Mouse (Mus musculus): ENCODE measurements around the gene Hes1. TPM values are rescaled to one million over a fixed set of nuclear protein-coding genes. Genes with fewer than 3 reads are reported as not detected.

The Hes1 gene
- 88.5 and 106 TPM in 2 replicates for polyA plus RNA-seq (2011; ENCODE audit: insufficient read length, low read depth, missing spikeins)

DNA sequence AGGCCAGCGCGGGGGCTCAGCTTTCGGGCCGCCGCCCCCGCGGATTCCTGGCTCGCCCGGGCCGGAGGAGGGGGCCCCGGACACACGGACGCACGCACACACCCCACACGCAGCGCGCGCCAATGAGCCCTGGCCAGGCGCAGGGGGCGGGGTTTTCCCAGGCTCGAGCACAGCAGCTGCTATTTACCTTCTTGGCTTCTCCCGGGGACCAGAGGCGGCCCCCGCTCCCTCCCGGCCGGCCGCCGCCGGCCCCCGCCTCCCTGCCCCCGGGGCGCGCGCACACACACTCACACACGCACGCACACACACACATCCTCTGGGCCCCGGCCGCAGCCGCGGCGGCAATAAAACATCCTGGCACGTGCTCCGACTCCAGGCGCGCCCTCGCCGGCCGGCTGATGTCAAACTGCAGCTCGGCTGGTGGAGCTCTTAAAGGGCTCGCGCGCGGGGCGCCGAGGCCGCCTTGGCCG, at the start of gene Hes1:
Gene Hes1 (plus strand): TSS at position 401 of the 470 bp plus-strand sequence.
- peak within 1 kb of the TSS; percentile 65 for H3K4me3 ChIP-seq (ENCODE audit: insufficient read depth, low read length)
- TF ChIP-seq POLR2A (IDR thresholded peaks at IDR 0.05; ENCODE audit: low read depth, low read length): no peak
- no peak for TF ChIP-seq CTCF (IDR thresholded peaks at IDR 0.05; ENCODE audit: borderline replicate concordance, insufficient read depth, low read length)
- peaks cover 11% of the 10 kb centered on the region for H3K4me1 ChIP-seq (ENCODE audit: control insufficient read depth, insufficient read depth, low read length)
- H3K27ac ChIP-seq (ENCODE audit: insufficient read depth, low read length): peak within 1 kb of the TSS; percentile 82

DNA sequence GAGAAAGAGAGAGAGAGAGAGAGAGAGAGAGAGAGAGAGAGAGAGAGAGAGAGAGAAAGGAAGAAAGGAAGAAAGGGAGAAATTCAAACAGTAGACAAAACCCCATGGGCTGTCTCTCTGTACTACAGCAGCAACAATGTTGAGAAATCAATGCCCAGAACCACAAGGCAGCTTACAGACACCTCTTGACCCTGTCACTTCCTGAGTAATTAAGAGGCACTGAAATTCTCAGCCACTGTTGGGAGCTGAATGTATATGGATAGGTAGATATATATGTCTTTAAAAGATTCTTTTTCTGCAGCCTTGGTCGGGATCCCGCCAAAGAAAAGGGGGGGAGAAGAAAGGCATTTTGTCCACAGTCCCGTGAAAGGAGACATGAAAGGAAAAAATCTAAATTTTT, 48.1 kb upstream of the Hes1 start:
- Histone ChIP-seq H3K4me1 (ENCODE audit: control insufficient read depth, insufficient read depth, low read length) (no peaks in the 10 kb centered on the region), H3K4me3 (ENCODE audit: insufficient read depth, low read length) (no peak overlapping the region), H3K27ac (ENCODE audit: insufficient read depth, low read length) (no peak overlapping the region)
- TF ChIP-seq POLR2A (IDR thresholded peaks at IDR 0.05; ENCODE audit: low read depth, low read length): no peak
- no peak for TF ChIP-seq CTCF (IDR thresholded peaks at IDR 0.05; ENCODE audit: borderline replicate concordance, insufficient read depth, low read length)

DNA sequence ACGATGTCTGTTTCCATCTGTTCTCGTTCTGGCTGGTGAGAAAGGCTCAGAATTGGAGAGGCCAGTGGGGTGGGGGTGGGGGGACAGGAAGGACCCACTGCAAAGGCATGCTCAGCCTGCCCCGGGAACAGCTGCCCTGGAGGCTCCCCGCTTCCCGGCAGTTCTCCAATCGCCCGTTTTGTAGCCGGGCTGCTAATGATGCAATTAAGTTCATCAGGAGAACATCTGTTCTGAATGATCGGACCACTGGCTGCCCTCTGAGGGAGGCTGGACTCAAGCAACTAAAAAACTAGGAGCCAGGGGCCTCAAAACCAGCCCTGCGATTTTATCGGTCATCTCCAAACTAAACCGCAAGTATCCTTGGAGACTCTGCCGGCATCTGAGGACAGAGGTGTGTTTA, 44.1 kb upstream of the Hes1 start:
- H3K27ac ChIP-seq (ENCODE audit: insufficient read depth, low read length): no peak overlapping the region
- TF ChIP-seq CTCF (IDR thresholded peaks at IDR 0.05; ENCODE audit: borderline replicate concordance, insufficient read depth, low read length) (no peak), POLR2A (IDR thresholded peaks at IDR 0.05; ENCODE audit: low read depth, low read length) (no peak)
- no peaks in the 10 kb centered on the region for H3K4me1 ChIP-seq (ENCODE audit: control insufficient read depth, insufficient read depth, low read length)
- H3K4me3 ChIP-seq (ENCODE audit: insufficient read depth, low read length): no peak overlapping the region

DNA sequence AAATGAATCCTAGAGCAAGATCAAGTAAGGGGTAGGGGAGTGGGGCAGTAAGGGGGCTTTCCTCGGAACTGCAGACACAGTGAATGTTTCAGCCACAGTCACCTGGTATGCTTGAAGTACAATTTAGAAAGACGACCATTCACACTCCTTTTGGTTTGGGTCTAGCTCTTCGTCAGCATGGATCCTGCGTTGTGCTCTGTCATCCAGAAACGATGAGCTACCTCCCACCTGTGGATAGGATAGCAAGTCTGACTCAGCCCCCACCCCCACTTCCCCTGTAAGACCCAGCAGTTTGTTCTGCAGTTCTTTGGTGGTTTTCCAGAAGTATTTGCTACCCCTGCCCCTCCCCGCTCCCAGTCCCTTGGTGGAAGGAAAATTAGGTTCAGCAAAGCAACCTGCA, 41.8 kb upstream of the Hes1 start:
- Histone ChIP-seq H3K4me1 (ENCODE audit: control insufficient read depth, insufficient read depth, low read length) (no peaks in the 10 kb centered on the region), H3K4me3 (ENCODE audit: insufficient read depth, low read length) (no peak overlapping the region), H3K27ac (ENCODE audit: insufficient read depth, low read length) (no peak overlapping the region)
- TF ChIP-seq POLR2A (IDR thresholded peaks at IDR 0.05; ENCODE audit: low read depth, low read length) (no peak), CTCF (IDR thresholded peaks at IDR 0.05; ENCODE audit: borderline replicate concordance, insufficient read depth, low read length) (no peak)

DNA sequence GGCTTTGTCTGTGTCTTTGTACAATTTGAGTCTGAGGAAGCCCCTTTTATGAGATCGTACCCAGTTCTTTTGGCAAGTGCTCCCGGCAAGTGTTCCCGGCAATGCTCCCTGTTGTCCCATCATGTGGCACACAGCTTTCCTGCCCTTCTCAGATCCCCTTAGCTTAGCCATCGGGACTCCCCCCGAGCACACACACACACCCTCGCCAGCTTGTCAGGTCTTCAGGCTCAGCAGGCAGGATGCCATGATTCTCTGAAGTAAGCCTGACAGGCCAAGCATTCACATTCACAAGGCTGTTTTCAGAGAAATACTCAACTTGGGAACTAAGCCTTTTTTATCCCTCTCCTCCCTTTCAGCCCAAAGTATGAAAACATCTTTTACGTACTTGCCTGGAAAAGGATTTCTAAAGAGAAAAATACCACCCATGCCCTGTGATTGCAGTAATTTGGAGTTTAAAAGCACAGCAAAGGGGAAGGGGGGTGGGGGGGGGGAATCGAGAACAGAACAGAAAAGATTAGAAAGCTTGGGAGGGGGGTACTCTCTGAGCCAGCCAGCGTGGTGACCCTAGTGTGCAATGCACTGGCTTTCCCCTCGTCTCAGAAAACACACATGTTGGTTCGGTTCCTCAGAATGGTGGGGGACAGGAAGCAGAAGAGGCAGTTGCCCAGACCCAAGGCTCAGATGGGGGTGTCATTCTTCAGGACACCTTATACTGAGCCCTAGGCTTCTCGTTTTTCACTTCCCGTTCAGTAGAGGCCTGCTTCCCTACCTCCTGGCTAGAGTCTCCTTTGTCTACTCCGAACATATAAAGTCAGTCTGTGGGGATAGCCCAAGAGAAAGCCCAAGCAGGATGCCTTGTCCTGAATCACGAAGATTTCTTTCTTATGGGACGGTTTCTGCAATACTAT, 41.0 kb upstream of the Hes1 start:
- H3K4me1 ChIP-seq (ENCODE audit: control insufficient read depth, insufficient read depth, low read length): no peaks in the 10 kb centered on the region
- no peak overlapping the region for H3K4me3 ChIP-seq (ENCODE audit: insufficient read depth, low read length)
- no peak overlapping the region for H3K27ac ChIP-seq (ENCODE audit: insufficient read depth, low read length)
- TF ChIP-seq CTCF (IDR thresholded peaks at IDR 0.05; ENCODE audit: borderline replicate concordance, insufficient read depth, low read length) (no peak), POLR2A (IDR thresholded peaks at IDR 0.05; ENCODE audit: low read depth, low read length) (no peak)

DNA sequence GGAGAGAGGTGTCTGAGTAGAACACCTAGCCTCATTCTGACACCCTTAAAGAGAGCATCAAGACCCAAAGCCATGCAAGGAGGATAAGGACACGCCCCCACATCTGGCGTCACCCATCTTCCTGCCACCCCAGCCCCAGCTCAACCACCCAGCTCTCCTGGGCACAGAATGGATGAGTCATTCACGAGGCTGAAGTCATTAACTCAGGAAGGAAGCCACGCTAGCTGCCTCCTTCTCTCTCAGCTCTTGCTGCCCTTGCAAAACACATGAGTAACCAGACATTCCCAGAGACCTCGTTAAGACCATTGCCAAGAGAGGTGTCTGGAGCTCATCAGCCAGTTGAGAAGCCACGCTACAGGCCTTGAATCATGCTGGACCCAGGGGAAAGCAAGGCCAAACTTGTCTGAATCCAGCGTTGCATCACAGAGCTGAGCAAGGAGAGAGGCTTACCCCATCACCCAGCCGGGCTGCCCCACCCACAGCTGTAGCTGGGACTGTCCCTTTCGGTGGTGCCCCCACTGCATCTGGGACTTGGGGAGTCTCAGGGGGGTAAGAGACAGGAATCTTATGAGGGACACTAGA, 39.4 kb upstream of the Hes1 start:
- no peak for TF ChIP-seq POLR2A (IDR thresholded peaks at IDR 0.05; ENCODE audit: low read depth, low read length)
- TF ChIP-seq CTCF (IDR thresholded peaks at IDR 0.05; ENCODE audit: borderline replicate concordance, insufficient read depth, low read length): no peak
- no peak overlapping the region for H3K27ac ChIP-seq (ENCODE audit: insufficient read depth, low read length)
- no peak overlapping the region for H3K4me3 ChIP-seq (ENCODE audit: insufficient read depth, low read length)
- H3K4me1 ChIP-seq (ENCODE audit: control insufficient read depth, insufficient read depth, low read length): no peaks in the 10 kb centered on the region

DNA sequence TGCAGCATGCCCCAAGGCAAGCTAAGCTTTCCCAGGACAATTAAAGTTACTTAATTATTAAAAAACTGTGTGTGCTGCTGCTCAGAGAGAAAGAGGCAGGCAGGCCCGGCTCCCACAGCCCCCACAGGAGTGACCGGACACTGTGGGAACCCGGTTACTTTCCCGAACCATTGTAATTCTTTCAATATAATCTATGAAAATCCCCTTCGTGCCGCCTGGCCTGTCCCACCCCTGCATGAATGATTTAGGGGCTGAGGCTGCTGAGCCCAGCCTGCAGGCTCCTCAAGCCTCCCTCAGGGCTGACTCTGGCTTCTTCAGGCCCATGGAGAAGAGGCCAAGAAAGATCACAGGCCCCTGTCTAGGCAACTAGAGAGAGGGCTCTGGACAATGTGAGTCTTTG, 36.0 kb upstream of the Hes1 start:
- no peaks in the 10 kb centered on the region for H3K4me1 ChIP-seq (ENCODE audit: control insufficient read depth, insufficient read depth, low read length)
- H3K27ac ChIP-seq (ENCODE audit: insufficient read depth, low read length): no peak overlapping the region
- TF ChIP-seq CTCF (IDR thresholded peaks at IDR 0.05; ENCODE audit: borderline replicate concordance, insufficient read depth, low read length) (no peak), POLR2A (IDR thresholded peaks at IDR 0.05; ENCODE audit: low read depth, low read length) (no peak)
- H3K4me3 ChIP-seq (ENCODE audit: insufficient read depth, low read length): no peak overlapping the region

DNA sequence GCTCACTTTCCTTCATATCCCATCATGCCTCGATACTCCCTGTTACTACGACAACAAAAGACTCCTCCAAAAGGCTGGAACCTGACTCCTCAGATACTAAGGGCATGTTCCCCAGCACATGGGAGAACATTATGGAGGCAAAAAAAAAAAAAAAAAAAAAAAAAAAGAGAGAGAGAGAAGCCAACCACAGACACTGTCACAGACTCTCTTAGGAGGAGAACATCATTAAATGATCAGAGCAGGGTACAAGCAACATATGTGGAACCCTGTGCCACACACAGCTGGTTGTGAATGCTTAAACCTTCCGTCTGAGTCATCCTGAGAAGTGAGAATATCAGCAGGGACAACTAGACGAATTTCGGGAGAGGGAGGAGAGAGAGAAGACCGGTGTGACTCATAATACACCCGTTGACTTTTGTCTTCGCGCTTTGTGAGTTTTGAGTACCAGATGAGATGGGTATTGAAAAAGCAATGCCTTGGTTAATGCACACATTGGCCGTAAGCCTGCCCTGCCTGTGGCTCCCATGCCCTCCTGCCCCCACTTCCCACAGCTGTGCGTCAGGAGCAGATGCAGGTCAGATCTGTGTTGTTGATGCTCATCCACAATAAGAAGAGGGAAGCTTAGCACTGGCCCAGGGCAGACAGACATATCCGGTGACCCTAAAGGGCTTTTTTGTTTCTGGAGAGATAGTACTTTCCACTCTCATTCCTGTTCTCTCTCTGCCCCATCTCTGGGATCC, 34.8 kb upstream of the Hes1 start:
- Histone ChIP-seq H3K4me3 (ENCODE audit: insufficient read depth, low read length) (no peak overlapping the region), H3K4me1 (ENCODE audit: control insufficient read depth, insufficient read depth, low read length) (0 out of 2 replicates have a peak, but pooled peaks cover 4% of the 10 kb centered on the region), H3K27ac (ENCODE audit: insufficient read depth, low read length) (no peak overlapping the region)
- TF ChIP-seq CTCF (IDR thresholded peaks at IDR 0.05; ENCODE audit: borderline replicate concordance, insufficient read depth, low read length) (no peak), POLR2A (IDR thresholded peaks at IDR 0.05; ENCODE audit: low read depth, low read length) (no peak)

DNA sequence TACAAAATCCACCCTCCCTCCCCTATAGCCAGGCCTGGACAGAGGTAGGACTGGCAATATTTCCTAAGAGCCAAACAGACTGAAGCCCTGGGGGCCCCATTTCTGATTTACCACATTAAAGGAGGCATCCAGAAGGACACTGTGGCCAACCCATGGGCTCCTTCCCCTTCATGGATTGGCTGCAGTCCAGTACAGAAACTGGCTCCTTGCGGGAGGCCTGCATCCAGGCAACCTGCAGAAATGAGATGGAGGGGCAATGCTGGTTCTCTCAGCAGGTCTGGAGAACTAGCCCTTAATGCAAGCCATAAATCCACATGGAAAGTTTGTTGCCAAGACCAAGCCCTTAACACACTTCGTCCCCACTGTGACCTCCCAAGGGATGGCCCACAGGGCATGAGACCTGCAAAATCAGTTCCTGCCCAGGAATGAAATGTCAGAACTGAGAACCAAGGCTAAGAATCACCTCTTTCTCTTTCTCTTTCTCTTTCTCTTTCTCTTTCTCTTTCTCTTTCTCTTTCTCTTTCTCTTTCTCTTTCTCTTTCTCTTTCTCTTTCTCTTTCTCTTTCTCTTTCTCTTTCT, 31.8 kb upstream of the Hes1 start:
- TF ChIP-seq POLR2A (IDR thresholded peaks at IDR 0.05; ENCODE audit: low read depth, low read length) (no peak), CTCF (IDR thresholded peaks at IDR 0.05; ENCODE audit: borderline replicate concordance, insufficient read depth, low read length) (no peak)
- Histone ChIP-seq H3K4me1 (ENCODE audit: control insufficient read depth, insufficient read depth, low read length) (0 out of 2 replicates have a peak, but pooled peaks cover 4% of the 10 kb centered on the region), H3K4me3 (ENCODE audit: insufficient read depth, low read length) (no peak overlapping the region), H3K27ac (ENCODE audit: insufficient read depth, low read length) (no peak overlapping the region)
